Mouse (Mus musculus) heart, embryonic 14.5 days (tissue): ENCODE data around the gene Zfp212. TPM values are rescaled to one million over a fixed set of nuclear protein-coding genes. Genes with fewer than 3 reads are reported as not detected.

Experiments used
- ATAC-seq: fragments of 200-750 bp; cut with Nextera tagmentation; 2 replicates; pipeline ENCODE4 v1.8.0; 2017; ENCODE audit warnings: low read depth, moderate TSS enrichment; ENCODE audit not compliant: insufficient number of reproducible peaks, insufficient read depth, low FRiP score
- H3K27ac ChIP-seq, 2 experiments: fragments of 200-500 bp in 1 of 2; fragments of 300-500 bp in 1 of 2; sonication (generic) in 1 of 2; replicated peaks in 1 of 2; 2 replicates each; pipeline ENCODE4 v1.5.1; 2012 to 2014; ENCODE audit warnings: low read depth in 2 of 2, low read length in 2 of 2, control low read depth in 1 of 2, mild to moderate bottlenecking in 1 of 2, mixed read lengths in 1 of 2; ENCODE audit not compliant: control insufficient read depth in 1 of 2, insufficient read depth in 1 of 2
- H3K27me3 ChIP-seq: fragments of 300-500 bp; sonication (generic); 2 replicates; pipeline ENCODE4 v1.6.1; 2014; ENCODE audit warnings: mild to moderate bottlenecking, low read length, control low read depth; ENCODE audit not compliant: control insufficient read depth, insufficient read depth
- H3K36me3 ChIP-seq: fragments of 300-500 bp; sonication (generic); 2 replicates; pipeline ENCODE4 v1.6.1; 2014; ENCODE audit warnings: mild to moderate bottlenecking, control low read depth, low read length, mixed read lengths; ENCODE audit not compliant: control insufficient read depth, insufficient read depth
- H3K4me1 ChIP-seq, 2 experiments: fragments of 200-500 bp in 1 of 2; fragments of 300-500 bp in 1 of 2; sonication (generic) in 1 of 2; 2 replicates each; pipeline ENCODE4 v1.6.1; 2012 to 2014; ENCODE audit warnings: low read length in 2 of 2, control low read depth in 1 of 2, mixed read lengths in 1 of 2; ENCODE audit not compliant: control insufficient read depth in 2 of 2, insufficient read depth in 2 of 2
- H3K4me2 ChIP-seq: fragments of 300-500 bp; sonication (generic); 2 replicates; pipeline ENCODE4 v1.6.1; 2014; ENCODE audit warnings: mild to moderate bottlenecking, low read length
- H3K4me3 ChIP-seq, 2 experiments: fragments of 200-500 bp in 1 of 2; fragments of 300-500 bp in 1 of 2; sonication (generic) in 1 of 2; 2 replicates each; pipeline ENCODE4 v1.5.1; 2012 to 2014; ENCODE audit warnings: low read length in 2 of 2, mild to moderate bottlenecking in 2 of 2, control low read depth in 1 of 2, low read depth in 1 of 2, moderate library complexity in 1 of 2; ENCODE audit not compliant: control insufficient read depth in 1 of 2, insufficient read depth in 1 of 2
- H3K9ac ChIP-seq: fragments of 300-500 bp; sonication (generic); 2 replicates; pipeline ENCODE4 v1.6.1; 2014; ENCODE audit warnings: mild to moderate bottlenecking, low read length
- H3K9me3 ChIP-seq: fragments of 300-500 bp; sonication (generic); 2 replicates; pipeline ENCODE4 v1.6.1; 2016; ENCODE audit warnings: low read length, control low read depth; ENCODE audit not compliant: control insufficient read depth
- WGBS: fragments of 180-500 bp; shearing (Covaris S2); extraction: QIAGEN DNeasy Blood & Tissue Kit; methylation state at CpG from one replicate; pipeline ENCODE4 v1.1.7; 2014; 5-methylcytosine and 5-hydroxymethylcytosine counted together
- polyA plus RNA-seq: library from polyadenylated mRNA; unstranded; fragments of >200 nt; fragmentation: Nextera tagmentation; extraction: Ambion mirVana; gene quantifications from 2 replicates; pipeline ENCODE4 v1.2.1, GENCODE M21; 2014

The Zfp212 gene
- 7.1 and 7.2 TPM in 2 replicates for polyA plus RNA-seq

DNA sequence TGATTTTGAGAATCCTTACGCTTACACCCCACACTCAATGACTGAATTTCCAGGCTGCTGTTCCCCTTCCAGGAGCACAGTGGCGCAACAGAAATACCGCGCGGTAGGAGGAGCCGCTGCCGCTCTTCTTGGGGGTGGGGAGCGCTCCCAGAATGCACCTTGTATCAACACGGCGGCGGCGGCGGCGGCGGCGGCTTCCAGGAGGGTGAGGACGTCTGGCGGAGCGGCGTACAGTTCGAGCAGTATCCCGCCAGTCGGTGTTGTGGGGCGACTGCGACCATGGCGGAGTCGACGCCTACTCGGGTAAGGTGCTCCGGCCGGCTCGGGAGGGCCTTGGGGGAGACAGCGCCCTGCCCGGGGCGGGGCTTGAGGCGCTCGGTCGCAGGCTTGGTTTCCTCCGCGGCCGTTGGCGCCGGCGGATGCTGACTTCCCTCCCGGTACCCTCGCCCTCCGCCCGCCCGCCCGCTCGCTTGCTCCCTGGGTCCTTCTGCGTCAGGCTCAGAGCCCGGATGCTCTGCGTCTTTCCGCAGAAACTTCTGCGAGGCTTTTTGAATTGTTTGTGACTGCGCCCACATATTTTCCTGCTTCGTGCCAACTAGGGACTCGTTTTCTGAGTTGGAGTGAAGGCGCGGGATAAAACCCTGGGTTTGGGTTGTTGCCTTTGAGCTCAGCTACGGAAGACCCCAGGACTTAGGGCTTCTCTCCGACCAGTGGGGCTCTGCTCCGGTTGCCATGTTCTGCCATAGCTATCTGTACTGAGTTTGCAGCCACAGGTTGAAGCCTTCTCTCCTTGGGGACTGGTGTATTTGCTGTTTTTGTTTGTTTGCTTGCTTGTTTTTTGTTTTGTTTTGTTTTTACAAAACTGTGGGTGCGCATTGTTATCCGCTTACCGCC lies at the start of gene Zfp212:
Gene Zfp212 (plus strand): TSS at position 30 of the 894 bp plus-strand sequence.
- Histone ChIP-seq H3K36me3 (no peaks in the 10 kb centered on the region), H3K27me3 (no peaks in the 10 kb centered on the region), H3K4me1 (peaks cover 2 to 13% of the 10 kb centered on the region in 2 experiments; a peak in 3 of 4 replicates), H3K4me3 (peak within 1 kb of the TSS; percentile 80 to 85), H3K4me2 (peak within 1 kb of the TSS; percentile 85), H3K9me3 (no peaks in the 10 kb centered on the region), H3K9ac (peak within 1 kb of the TSS; percentile 90), H3K27ac (peak within 1 kb of the TSS; percentile 92 to 96)
- ATAC-seq = peak; percentile 84
- WGBS = under 1% methylated on average over 67 of the region's 67 CpGs

DNA sequence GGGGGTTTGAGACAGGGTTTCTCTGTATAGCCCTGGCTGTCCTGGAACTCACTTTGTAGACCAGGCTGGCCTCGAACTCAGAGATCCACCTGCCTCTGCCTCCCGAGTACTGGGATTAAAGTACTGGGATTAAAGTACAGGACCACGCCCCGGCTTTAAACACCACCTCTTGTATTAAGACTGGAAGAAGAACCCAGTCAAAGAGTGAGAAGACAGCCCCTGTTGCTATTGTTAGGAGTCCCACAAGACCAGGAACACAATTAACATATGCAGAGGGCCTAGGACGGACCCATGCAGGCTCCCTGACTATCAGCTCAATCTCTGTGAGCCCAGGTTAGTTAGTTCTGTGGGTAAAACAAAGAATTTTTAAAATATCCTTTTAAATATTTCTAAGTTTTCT lies 48.0 kb upstream of the Zfp212 start:
- no peak overlapping the region for H3K4me2 ChIP-seq
- no peak for ATAC-seq
- H3K4me3 ChIP-seq = no peak overlapping the region
- no peaks in the 10 kb centered on the region for H3K4me1 ChIP-seq
- WGBS = 79% methylated on average over 5 of the region's 5 CpGs
- no peaks in the 10 kb centered on the region for H3K27me3 ChIP-seq
- H3K36me3 ChIP-seq = peaks cover 10% of the 10 kb centered on the region; the same call in 1 of the 2 replicates
- no peaks in the 10 kb centered on the region for H3K9me3 ChIP-seq
- H3K9ac ChIP-seq = no peak overlapping the region
- no peak overlapping the region for H3K27ac ChIP-seq

- peak within 1 kb of the TSS; percentile 76 for H3K4me2 ChIP-seq
- no peak for ATAC-seq
- whole genome bisulfite sequencing = 8% methylated on average over 9 of the region's 9 CpGs
Measured at GRCm38 (mm10) chr6:47877058-47877457, 43.2 kb upstream of the Zfp212 start, which contains the start of gene Zfp282. TSS of gene Zfp282 (plus strand) at chr6:47877204.

GRCm38 (mm10) chr6:47877461-47878132 lies 42.7 kb upstream of the Zfp212 start:
- Histone ChIP-seq H3K9me3 (no peaks in the 10 kb centered on the region), H3K4me2 (peak overlapping the region; percentile 76), H3K36me3 (peaks cover 25% of the 10 kb centered on the region), H3K4me3 (peak overlapping the region; percentile 76 to 97), H3K27me3 (no peaks in the 10 kb centered on the region), H3K9ac (peak overlapping the region; percentile 89), H3K27ac (peak overlapping the region; percentile 92 to 97), H3K4me1 (peaks cover 6 to 15% of the 10 kb centered on the region in 2 experiments)
- under 1% methylated on average over 67 of the region's 71 CpGs for WGBS
- peak; percentile 89 for ATAC-seq

More at GRCm38 (mm10) chr6:47877058-47877457, 43.2 kb upstream of the Zfp212 start, which contains the start of gene Zfp282:
- peak within 1 kb of the TSS; percentile 89 for H3K9ac ChIP-seq
- H3K9me3 ChIP-seq = no peaks in the 10 kb centered on the region
- peaks cover 20% of the 10 kb centered on the region for H3K36me3 ChIP-seq
- H3K4me1 ChIP-seq = peaks cover 6 to 15% of the 10 kb centered on the region in 2 experiments
- H3K27me3 ChIP-seq = no peaks in the 10 kb centered on the region
- H3K27ac ChIP-seq = peak within 1 kb of the TSS; percentile 92 to 97
- peak within 1 kb of the TSS; percentile 76 to 97 for H3K4me3 ChIP-seq

DNA sequence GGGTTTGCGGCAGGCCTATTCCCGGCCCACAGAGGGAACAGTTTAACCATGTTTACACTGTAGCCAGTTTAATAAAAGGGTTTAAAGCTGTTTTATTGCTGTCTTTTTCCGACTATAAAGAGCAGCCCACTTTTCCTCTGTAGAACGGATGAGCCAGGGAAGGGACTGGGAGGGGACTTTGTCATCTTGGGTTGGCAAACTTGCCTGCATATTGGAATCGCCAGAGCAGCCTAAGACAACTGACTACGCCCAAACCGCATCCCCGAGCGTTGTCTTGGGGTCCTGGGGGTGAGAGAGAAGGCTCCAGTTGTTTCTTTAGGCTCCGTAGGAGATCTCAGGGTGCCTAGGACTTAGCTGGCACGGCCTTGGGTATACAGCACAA lies 42.2 kb upstream of the Zfp212 start:
- Histone ChIP-seq H3K4me2 (peak overlapping the region; percentile 76), H3K4me3 (peak overlapping the region; percentile 76 to 97), H3K9ac (peak overlapping the region; percentile 89), H3K36me3 (peaks cover 31% of the 10 kb centered on the region), H3K27me3 (no peaks in the 10 kb centered on the region), H3K9me3 (no peaks in the 10 kb centered on the region), H3K27ac (peak overlapping the region; percentile 60 to 92), H3K4me1 (peaks cover 6 to 15% of the 10 kb centered on the region in 2 experiments)
- no peak for ATAC-seq
- WGBS = 3% methylated on average over 11 of the region's 11 CpGs

GRCm38 (mm10) chr6:47878593-47878992 lies 41.7 kb upstream of the Zfp212 start:
- H3K27ac ChIP-seq = peak overlapping the region in 1 of 2 experiments; percentile 92; a peak in 1 of 4 replicates
- peak overlapping the region; percentile 89 for H3K9ac ChIP-seq
- ATAC-seq = no peak

GRCm38 (mm10) chr6:47879049-47879716 lies 41.1 kb upstream of the Zfp212 start:
- no peak overlapping the region for H3K27ac ChIP-seq
- 62% methylated on average over 4 of the region's 4 CpGs for WGBS
- peak overlapping the region; percentile 76 for H3K4me2 ChIP-seq
- H3K36me3 ChIP-seq = peaks cover 41% of the 10 kb centered on the region
- no peak for ATAC-seq
- no peaks in the 10 kb centered on the region for H3K9me3 ChIP-seq
- H3K4me1 ChIP-seq = peaks cover 6 to 15% of the 10 kb centered on the region in 2 experiments
- peak overlapping the region; percentile 89 for H3K9ac ChIP-seq
- H3K4me3 ChIP-seq = peak overlapping the region in 1 of 2 experiments; percentile 76; a peak in 2 of 4 replicates
- H3K27me3 ChIP-seq = no peaks in the 10 kb centered on the region

More at GRCm38 (mm10) chr6:47878593-47878992, 41.7 kb upstream of the Zfp212 start:
- Histone ChIP-seq H3K36me3 (peaks cover 35% of the 10 kb centered on the region), H3K4me3 (peak overlapping the region; percentile 76 to 97), H3K4me2 (peak overlapping the region; percentile 76), H3K9me3 (no peaks in the 10 kb centered on the region), H3K4me1 (peaks cover 6 to 15% of the 10 kb centered on the region in 2 experiments), H3K27me3 (no peaks in the 10 kb centered on the region)
- WGBS = 47% methylated on average over 3 of the region's 3 CpGs
